Mouse (Mus musculus): ENCODE measurements around the gene Cdh8.
"Not testable (repeated sequence)": the region's sequence is repeated elsewhere in the genome, so short reads cannot be mapped to it uniquely, and the experiment has no call there.

Cdh8 gene

GRCm38 (mm10) chr8:99280375-99280774, 135.9 kb downstream of the Cdh8 start:
- DNase-seq = no peak

DNA sequence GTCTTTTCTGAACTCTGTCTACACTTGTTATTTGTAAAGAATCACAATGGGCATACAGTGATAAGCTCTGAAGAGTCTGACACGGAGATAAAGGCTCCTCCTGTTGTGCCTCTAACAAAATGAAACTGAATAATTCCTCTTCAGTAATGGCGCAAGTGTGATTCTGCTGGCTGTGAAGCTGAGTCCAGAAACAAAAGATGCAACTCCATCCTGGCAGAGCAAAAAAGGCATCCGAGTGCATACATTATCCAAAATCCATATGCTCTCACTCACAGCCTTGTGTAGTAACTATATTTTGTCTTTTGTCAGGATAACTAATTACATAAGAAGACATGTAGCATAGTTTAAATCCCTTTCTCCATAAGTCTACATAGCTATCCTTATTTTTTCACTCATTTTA, 149.1 kb downstream of the Cdh8 start:
- no peak for DNase-seq

DNA sequence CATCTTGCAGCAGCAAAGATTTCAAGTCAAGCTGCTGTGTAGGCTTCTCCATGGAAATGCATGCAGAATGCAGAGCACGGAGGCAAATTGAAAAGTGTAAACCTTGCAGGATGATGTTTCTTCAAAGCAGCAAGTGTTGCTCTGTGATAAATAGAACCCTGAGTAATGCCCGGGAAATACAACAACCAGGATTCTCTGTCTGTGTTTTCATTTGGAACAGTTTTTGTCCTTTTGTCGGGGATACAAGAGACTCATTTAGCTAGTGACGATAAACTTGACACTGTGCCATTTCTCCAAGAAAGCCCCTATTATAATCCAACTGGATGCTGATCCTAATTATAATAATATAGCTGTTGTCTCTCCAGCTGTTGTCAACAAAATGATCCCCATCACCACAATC, 181.9 kb downstream of the Cdh8 start:
- DNase-seq = no peak

DNA sequence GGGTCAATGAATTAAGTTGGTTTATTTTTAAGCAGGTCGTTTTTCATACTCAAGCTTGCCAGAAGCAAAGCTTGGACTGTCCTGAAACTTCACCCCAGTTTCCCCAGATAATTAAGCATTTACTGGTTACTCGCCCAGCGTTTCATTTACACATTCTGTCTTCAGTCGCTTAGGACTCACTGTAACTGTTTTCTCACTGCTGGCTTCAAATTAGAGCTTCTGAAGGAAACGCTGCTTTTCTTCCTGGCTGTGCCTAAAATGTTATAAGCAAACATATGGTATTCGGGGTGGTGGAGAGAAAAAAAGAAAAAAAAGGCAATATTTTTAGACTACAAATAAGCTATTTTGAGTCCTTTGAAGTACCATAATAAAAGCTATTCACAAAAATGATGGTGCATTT, 192.6 kb downstream of the Cdh8 start:
- DNase-seq = no peak

DNA sequence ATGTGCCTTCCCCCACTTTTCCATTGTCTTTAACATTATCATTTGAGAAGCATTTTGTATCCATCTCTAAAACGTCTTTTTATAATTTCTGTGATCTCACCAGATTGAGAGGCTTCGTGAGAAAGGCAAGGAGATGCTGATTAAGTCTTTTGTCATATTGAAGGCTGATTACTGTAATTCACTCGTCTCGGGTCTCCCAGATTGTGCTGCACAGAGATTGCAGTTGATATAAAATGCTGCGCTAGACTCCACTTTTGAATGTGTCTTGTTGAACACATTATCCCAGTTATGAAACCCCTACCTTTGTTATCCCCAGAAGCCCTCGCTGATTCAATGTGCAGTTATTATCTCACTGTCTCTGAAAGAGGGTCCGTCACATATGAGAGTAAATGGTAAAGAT, 211.1 kb downstream of the Cdh8 start:
- DNase-seq = no peak

DNA sequence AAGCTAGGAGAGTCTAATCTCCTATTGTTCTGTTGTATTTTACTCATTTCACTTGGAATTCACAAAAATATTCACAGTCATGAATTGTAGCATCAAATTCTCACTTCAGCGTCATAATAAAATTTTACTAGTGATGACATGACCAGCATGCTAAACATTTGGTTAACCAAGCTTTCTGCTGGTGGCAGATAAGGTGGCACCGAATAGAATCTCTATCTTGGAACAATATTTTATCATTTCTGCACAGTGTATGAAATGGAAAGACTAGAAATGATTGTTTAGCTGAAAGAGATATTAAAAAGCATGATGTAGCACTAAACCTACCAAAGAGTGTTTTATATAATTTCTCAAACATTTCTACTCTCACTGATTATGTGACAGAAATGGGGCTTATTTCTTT, 225.6 kb downstream of the Cdh8 start:
- no peak for DNase-seq

DNA sequence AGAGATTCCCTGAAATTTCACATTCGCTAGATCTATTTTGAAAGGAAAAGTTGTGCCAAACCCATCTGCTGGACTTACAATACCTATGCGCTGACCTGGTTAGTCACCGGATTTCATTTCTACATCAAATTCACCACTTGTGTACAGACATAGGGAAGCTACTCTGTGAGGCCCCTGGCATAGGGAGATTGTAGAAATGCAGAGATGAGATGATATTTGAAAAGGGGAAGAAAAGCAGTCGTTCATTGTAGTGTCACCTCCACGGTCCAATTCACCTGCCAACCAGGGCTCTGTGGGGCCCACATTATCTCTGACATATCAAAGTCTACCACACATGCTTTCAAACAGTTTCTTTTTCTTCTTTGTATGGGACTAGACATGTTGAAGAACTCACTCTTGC, 229.4 kb downstream of the Cdh8 start:
- DNase-seq = peak in 1 of 2 experiments; percentile 17

DNA sequence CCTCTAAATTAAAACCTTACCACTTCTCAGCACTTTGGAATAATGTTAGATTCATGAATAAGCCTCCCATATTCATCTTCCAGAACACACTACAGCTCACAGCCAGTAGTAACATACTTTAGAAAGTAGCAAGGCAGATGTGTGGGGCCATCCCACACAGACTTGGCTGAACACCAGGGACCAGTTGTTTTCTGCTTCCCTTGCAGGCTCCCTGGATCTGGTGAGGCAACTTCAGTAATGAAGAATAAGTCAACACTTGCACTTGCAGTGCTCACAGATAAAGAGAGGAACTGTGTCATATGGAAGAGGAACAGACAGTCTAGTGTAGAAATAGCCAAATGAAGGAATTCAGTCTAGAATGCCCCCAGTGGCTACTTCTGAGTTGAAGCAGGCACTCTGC, 232.1 kb downstream of the Cdh8 start:
- no peak for DNase-seq

DNA sequence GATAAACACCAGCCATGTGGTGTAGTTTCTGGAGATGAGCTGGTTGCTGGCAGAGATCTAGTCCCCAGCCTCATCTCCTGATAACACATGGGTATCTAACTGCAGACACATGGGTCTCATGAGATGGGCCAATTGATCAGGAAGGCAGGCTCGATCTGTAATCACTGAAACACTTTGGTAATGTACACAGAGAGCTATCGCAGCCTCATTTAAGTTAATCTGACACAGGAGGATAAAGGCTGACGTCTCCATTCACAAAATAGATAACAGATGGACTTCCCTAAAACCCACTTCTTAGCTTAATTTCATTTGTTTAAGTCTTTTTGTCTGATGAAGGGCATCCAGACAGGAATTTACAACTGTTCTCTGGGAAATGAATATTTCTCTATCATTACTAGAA, 249.3 kb downstream of the Cdh8 start:
- DNase-seq = no peak

- no peak for DNase-seq
These were observed 254.6 kb downstream of the Cdh8 start for GRCm38 (mm10) chr8:99161633-99162032.

DNA sequence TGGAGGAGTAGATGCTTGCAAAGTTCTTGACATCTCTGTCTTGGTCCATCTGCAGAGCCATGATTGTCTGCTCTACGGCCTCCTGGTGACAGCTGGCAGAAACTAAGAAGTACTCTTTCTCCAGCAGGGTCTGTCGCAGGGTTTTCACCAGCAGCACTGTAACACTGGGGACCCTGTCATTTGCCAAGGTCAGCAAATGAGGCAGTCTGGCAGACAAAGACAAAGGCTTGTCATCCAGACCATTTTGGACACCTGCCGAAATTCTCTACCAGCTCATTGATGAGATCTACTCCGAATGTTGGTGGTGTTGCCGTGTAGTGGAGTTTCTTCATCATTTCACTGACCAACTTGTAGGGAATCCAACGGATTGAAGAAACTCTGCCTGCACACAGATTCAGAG, 270.8 kb downstream of the Cdh8 start:
- no peak for DNase-seq

DNA sequence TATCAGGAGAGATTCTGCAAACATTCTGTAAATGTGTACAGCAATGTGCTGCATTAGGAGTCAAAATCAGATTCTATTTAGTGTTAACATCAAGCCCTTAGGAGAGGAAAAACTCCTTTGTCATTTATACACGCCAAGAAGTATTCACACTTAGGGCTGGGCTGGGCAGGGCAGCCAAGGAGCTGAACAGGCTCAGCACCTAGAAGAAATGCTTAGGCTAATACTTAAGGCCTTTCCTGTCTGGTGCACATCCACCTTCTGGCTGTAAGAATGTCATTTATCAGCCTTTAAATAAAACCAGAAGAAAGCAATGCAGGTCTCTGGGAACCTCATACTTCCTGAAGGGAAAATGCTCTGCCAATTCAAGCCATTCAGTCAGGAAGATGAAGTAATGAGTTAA, 271.5 kb downstream of the Cdh8 start:
- not testable (repeated sequence) for DNase-seq

GRCm38 (mm10) chr8:99098453-99098852, 317.8 kb downstream of the Cdh8 start:
- no peak for DNase-seq

DNA sequence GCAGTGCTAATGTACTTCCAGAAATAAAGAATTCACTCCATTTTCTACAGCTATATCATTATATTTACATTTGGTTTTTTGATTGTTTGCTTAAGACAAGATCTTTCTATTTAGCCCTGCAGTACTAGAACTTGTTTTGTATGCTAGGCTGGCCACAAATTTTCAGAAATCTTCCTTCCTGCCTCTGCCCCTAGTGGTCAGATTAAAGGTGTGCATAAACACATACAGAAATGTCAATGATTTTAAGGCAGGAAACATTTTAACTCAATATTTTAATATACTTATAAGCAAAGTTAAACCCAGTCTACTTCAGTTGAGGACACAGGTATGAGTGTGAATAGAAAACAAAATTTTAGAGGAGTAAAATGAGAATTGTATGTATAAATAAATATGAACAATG, 364.9 kb downstream of the Cdh8 start:
- no peak for DNase-seq

GRCm38 (mm10) chr8:99048664-99049363, 367.5 kb downstream of the Cdh8 start:
- no peak for DNase-seq

- DNase-seq = no peak
These were observed 375.8 kb downstream of the Cdh8 start for GRCm38 (mm10) chr8:99040423-99040822.

DNA sequence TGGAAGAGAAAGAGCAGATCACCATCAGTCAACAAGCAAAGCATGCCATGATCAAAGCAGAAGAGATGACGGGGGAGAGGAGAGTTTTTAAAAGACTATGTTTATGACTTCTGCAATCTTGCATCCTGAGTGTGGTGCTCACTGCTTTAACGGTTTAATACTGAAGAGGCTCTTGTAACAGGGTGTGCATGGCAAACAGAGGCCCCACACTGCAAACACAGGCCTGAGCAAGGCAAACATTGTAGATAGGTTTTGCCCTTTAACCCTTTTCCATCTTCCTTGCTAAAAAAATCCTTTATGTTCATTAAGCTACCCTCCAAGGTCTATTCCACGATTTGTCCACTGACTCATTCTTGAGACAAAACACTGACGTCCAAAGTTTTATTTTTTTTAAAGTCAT, 385.2 kb downstream of the Cdh8 start:
- DNase-seq = no peak

All from cerebellum, postnatal 36 days (tissue).